Mouse (Mus musculus): Measurements from ENCODE around the gene Olfr49.

Olfr49 gene

GRCm38 (mm10) chr14:54262622-54263021 lies 22.1 kb downstream of the Olfr49 start:
- no peak for DNase-seq (ENCODE audit: low read depth, low spot score)

- no peak for DNase-seq (ENCODE audit: low read depth, low spot score)
These were observed 23.4 kb downstream of the Olfr49 start for GRCm38 (mm10) chr14:54261386-54261785.

- DNase-seq (ENCODE audit: low read depth, low spot score), result no peak
These were observed 24.5 kb downstream of the Olfr49 start for GRCm38 (mm10) chr14:54260196-54260595.

GRCm38 (mm10) chr14:54259722-54260085 lies 25.0 kb downstream of the Olfr49 start:
- DNase-seq (ENCODE audit: low read depth, low spot score), result no peak

GRCm38 (mm10) chr14:54259003-54259721 lies 25.6 kb downstream of the Olfr49 start:
- DNase-seq (ENCODE audit: low read depth, low spot score), result peak; percentile 82

GRCm38 (mm10) chr14:54258131-54258670 lies 26.5 kb downstream of the Olfr49 start:
- no peak for DNase-seq (ENCODE audit: low read depth, low spot score)

GRCm38 (mm10) chr14:54254670-54255202 lies 30.0 kb downstream of the Olfr49 start:
- no peak for DNase-seq (ENCODE audit: low read depth, low spot score)

GRCm38 (mm10) chr14:54253741-54254291 lies 30.9 kb downstream of the Olfr49 start, which contains the start of the genes Dad1 and Abhd4:
Dad1 (minus strand) TSS chr14:54254104.
Abhd4 (plus strand) TSS chr14:54254188.
- peak; percentile 98 for DNase-seq (ENCODE audit: low read depth, low spot score)

- no peak for DNase-seq (ENCODE audit: low read depth, low spot score)
These were observed 34.6 kb downstream of the Olfr49 start for GRCm38 (mm10) chr14:54250122-54250521.

- no peak for DNase-seq (ENCODE audit: low read depth, low spot score)
These were observed 35.4 kb downstream of the Olfr49 start for GRCm38 (mm10) chr14:54249326-54249725.

- no peak for DNase-seq (ENCODE audit: low read depth, low spot score)
These were observed 38.5 kb downstream of the Olfr49 start for GRCm38 (mm10) chr14:54246232-54246631.

- DNase-seq (ENCODE audit: low read depth, low spot score), result peak; percentile 51
These were observed 40.6 kb downstream of the Olfr49 start for GRCm38 (mm10) chr14:54244183-54244582.

- no peak for DNase-seq (ENCODE audit: low read depth, low spot score)
These were observed 44.2 kb downstream of the Olfr49 start for GRCm38 (mm10) chr14:54240542-54240941.

GRCm38 (mm10) chr14:54239002-54239736 lies 45.6 kb downstream of the Olfr49 start:
- DNase-seq (ENCODE audit: low read depth, low spot score), result peak; percentile 93

- DNase-seq (ENCODE audit: low read depth, low spot score), result no peak
These were observed 47.9 kb downstream of the Olfr49 start for GRCm38 (mm10) chr14:54236881-54237280.

GRCm38 (mm10) chr14:54235825-54236540 lies 48.8 kb downstream of the Olfr49 start:
- DNase-seq (ENCODE audit: low read depth, low spot score), result no peak

- peak; percentile 45 for DNase-seq (ENCODE audit: low read depth, low spot score)
These were observed 50.3 kb downstream of the Olfr49 start for GRCm38 (mm10) chr14:54234231-54235040.

GRCm38 (mm10) chr14:54233559-54234143 lies 51.1 kb downstream of the Olfr49 start:
- peak; percentile 68 for DNase-seq (ENCODE audit: low read depth, low spot score)

GRCm38 (mm10) chr14:54232811-54233558 lies 51.8 kb downstream of the Olfr49 start:
- DNase-seq (ENCODE audit: low read depth, low spot score), result peak; percentile 93
